Mouse (Mus musculus) hindbrain, postnatal 0 days (tissue): ENCODE results near the gene Zfp148. TPM values are rescaled to one million over a fixed set of nuclear protein-coding genes. Genes with fewer than 3 reads are reported as not detected.

ENCODE experiments used
- ATAC-seq: fragments of 200-750 bp; cut with Nextera tagmentation; 2 replicates; pipeline ENCODE4 v1.8.0; 2017; ENCODE audit warnings: mild to moderate bottlenecking, moderate TSS enrichment, moderate library complexity
- DNase-seq: peaks from one replicate; pipeline ENCODE4 v3.0.0-alpha.2; 2015; ENCODE audit warnings: low spot score
- H3K27ac ChIP-seq: fragments of 300-500 bp; sonication (generic); 2 replicates; pipeline ENCODE4 v1.5.1; 2014; ENCODE audit warnings: mild to moderate bottlenecking
- H3K27me3 ChIP-seq: fragments of 300-500 bp; sonication (generic); 2 replicates; pipeline ENCODE4 v1.6.1; 2014; ENCODE audit warnings: low read length, mixed read lengths; ENCODE audit not compliant: insufficient read depth
- H3K36me3 ChIP-seq: fragments of 300-500 bp; sonication (generic); 2 replicates; pipeline ENCODE4 v1.6.1; 2014; ENCODE audit warnings: low read length, mixed read lengths; ENCODE audit not compliant: insufficient read depth
- H3K4me1 ChIP-seq: fragments of 300-500 bp; sonication (generic); 2 replicates; pipeline ENCODE4 v1.6.1; 2014; ENCODE audit warnings: antibody characterized with exemption, low read length, mixed read lengths; ENCODE audit not compliant: insufficient read depth
- H3K4me2 ChIP-seq: fragments of 300-500 bp; sonication (generic); 2 replicates; pipeline ENCODE4 v1.6.1; 2014; ENCODE audit warnings: low read depth, mild to moderate bottlenecking, low read length, moderate library complexity, mixed read lengths
- H3K4me3 ChIP-seq: fragments of 300-500 bp; sonication (generic); 2 replicates; pipeline ENCODE4 v1.5.1; 2014; ENCODE audit warnings: low read length
- H3K9ac ChIP-seq: fragments of 300-500 bp; sonication (generic); replicated peaks from 2 replicates; pipeline ENCODE4 v1.6.1; 2014; ENCODE audit warnings: mild to moderate bottlenecking, low read length, moderate library complexity, mixed read lengths
- H3K9me3 ChIP-seq: fragments of 300-500 bp; sonication (generic); 2 replicates; pipeline ENCODE4 v1.6.1; 2016; ENCODE audit warnings: low read length, mixed read lengths
- CTCF ChIP-seq: IDR thresholded peaks from 2 replicates; pipeline ENCODE4 v1.5.1; 2016; ENCODE audit warnings: antibody characterized with exemption, control low read depth, low read depth
- WGBS: fragments of 180-500 bp; shearing (Covaris S2); extraction: QIAGEN DNeasy Blood & Tissue Kit; methylation state at CpG from one replicate; pipeline ENCODE4 v1.1.7; 2014; 5-methylcytosine and 5-hydroxymethylcytosine counted together
- polyA plus RNA-seq: library from polyadenylated mRNA; unstranded; fragments of >200 nt; fragmentation: Nextera tagmentation; extraction: Ambion mirVana; gene quantifications from 2 replicates; pipeline ENCODE4 v1.2.1, GENCODE M21; 2015
- total RNA-seq: library from RNA; depleted of rRNA; stranded (reverse); fragments of >200 nt; gene quantifications from 2 replicates; pipeline ENCODE4 v1.2.3, GENCODE M21; 2014

Zfp148 gene
- total and polyA plus RNA-seq, 2 experiments from 2014 or later = 33.6 to 44.4 TPM

DNA sequence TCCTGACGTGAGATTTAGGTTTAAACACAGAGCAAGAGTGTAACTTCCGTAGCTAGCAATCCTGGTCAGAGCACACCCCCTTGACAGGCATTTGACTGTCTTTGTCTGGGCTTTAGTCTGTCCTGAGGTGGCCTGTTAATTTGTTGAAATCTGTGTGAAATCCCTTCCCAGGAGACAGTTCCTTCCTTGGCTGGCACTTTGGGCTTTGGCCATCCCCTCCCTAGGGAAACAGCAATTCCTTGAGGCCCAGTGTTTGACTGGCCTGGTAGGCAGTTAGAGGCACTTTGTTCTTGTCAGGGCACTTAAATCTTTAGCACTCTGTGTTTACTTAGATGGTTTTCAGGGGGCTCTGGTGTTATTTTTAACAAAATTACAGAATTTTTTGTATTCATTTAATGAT is 73.7 kb downstream of the Zfp148 start:
- Histone ChIP-seq H3K4me2 (no peak overlapping the region), H3K9ac (0 out of 2 replicates have a peak overlapping the region, but pooled peaks have one; percentile 13), H3K27ac (no peak overlapping the region), H3K4me1 (0 out of 2 replicates have a peak, but pooled peaks cover 3% of the 10 kb centered on the region), H3K27me3 (no peaks in the 10 kb centered on the region), H3K4me3 (no peak overlapping the region), H3K36me3 (0 out of 2 replicates have a peak, but pooled peaks cover 3% of the 10 kb centered on the region), H3K9me3 (no peaks in the 10 kb centered on the region)
- DNase-seq (peak; percentile 12), ATAC-seq (no peak)
- TF ChIP-seq CTCF = no peak
- WGBS = 50% methylated on average over 2 of the region's 2 CpGs

DNA sequence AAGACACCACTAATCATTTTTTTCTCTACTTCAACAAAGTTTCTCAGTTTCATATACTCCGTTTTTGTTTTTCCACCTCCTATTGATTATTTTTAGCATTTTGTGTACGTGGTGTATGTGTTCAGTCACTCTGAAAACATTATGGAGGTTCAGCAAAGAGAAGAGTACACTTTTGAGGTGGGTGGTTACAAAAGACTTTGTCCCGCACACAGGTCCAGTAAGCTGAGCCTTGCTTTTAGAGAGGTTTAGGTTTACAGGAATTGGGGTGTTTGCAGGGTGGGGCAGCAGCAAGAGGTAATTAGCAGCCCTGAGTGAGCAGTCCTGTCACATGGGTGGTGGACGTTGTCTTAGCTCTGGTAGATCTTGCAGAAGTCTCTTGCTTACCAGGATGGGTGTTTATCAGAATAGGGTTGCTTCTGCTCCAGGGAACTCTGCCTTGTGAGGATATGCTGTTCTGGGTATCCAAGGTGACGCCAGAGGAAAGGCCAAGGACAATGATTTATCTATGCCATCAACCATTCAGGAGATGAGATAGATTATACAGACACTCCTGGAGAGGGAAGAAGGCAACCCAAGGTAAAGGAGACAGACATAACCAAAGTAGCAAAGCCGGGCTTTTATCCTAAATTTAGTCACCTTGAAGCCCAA is 74.8 kb downstream of the Zfp148 start:
- DNase-seq (no peak), ATAC-seq (no peak)
- Histone ChIP-seq H3K4me2 (no peak overlapping the region), H3K4me3 (no peak overlapping the region), H3K9me3 (no peaks in the 10 kb centered on the region), H3K36me3 (0 out of 2 replicates have a peak, but pooled peaks cover 5% of the 10 kb centered on the region), H3K4me1 (0 out of 2 replicates have a peak, but pooled peaks cover 3% of the 10 kb centered on the region), H3K27ac (no peak overlapping the region), H3K27me3 (no peaks in the 10 kb centered on the region), H3K9ac (no peak overlapping the region)
- no peak for TF ChIP-seq CTCF
- 88% methylated on average over 6 of the region's 6 CpGs for WGBS

DNA sequence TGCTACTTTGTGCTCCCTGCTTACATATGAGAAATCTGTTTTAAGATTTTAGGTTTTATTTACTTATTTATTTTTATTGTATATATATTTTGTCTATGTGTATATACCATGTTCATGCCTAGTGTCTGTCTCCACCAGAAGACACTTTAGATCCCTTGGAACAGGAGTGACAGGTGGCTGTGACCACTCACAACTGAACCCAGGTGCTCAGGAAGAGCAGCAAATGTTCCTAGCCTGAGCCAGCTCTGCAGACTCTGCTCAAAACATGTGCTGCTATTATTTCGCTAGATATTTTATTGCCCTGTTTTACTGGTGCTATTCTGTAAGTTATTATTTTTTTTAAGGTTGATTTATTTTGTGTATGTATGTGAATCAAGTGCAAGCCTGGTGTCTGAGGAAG is 78.5 kb downstream of the Zfp148 start:
- H3K9me3 ChIP-seq = no peaks in the 10 kb centered on the region
- H3K27ac ChIP-seq = no peak overlapping the region
- H3K4me2 ChIP-seq = no peak overlapping the region
- no peak for DNase-seq
- H3K27me3 ChIP-seq = no peaks in the 10 kb centered on the region
- 0 out of 2 replicates have a peak, but pooled peaks cover 9% of the 10 kb centered on the region for H3K36me3 ChIP-seq
- no peak for TF ChIP-seq CTCF
- no peak overlapping the region for H3K4me3 ChIP-seq
- no peak for ATAC-seq
- WGBS = 98% methylated on average over 1 of the region's 1 CpGs
- 0 out of 2 replicates have a peak, but pooled peaks cover 3% of the 10 kb centered on the region for H3K4me1 ChIP-seq
- H3K9ac ChIP-seq = no peak overlapping the region

DNA sequence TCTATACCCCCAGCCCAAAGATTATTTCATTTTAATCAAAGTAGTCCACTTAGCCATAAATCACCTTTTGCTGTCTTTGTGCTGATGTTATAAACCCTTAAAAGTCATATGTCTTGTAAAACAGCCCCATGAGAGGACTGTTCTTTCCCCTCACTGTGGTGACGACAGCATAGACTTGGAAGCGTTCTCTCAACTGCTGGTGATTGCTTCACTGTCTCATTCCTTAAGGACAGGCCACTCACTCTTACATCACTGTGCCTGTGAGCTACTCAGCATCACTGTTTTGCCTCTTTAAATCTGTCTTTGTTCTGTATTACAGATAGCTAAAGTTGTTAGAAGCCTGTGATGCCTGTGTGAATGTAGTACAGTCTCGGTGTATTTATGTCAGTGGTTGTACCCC is 80.8 kb downstream of the Zfp148 start:
- WGBS = 72% methylated on average over 3 of the region's 3 CpGs

DNA sequence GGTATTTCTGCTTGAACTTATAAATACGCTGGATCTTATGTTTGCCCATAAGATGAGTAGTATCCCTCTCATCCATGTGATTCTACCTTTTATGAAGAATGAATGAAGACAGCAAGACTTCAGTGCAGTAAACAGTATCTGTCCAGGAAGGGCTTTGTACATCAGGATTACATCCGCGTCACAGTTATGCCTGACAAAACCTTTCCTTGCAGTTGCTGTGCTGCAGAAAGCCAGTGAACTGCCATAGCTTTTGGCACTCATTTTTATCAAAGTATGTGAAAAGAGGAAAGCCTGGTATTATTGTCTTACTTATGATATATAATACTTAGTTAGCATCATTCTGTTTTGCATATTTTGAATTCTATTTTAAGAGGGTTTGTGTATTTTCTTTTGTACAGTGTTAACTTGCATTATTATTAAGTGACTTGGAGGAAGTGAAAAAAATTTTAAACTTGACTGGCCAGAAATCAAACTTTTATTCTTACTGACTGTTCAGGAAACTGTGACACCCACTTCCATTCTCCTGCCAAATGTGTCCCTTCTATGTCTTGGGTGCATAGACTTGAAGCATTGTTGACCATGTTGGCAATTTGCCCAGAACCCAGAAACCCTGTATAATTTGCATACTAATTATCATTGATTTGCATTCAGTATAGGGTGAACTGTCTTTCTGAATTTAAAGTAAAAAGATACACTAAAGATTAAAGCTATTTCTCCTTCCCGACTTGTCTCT is 84.0 kb downstream of the Zfp148 start:
- Histone ChIP-seq H3K27ac (peak overlapping the region; percentile 52), H3K4me3 (no peak overlapping the region), H3K4me2 (no peak overlapping the region), H3K9ac (no peak overlapping the region), H3K36me3 (0 out of 2 replicates have a peak, but pooled peaks cover 8% of the 10 kb centered on the region), H3K27me3 (no peaks in the 10 kb centered on the region), H3K4me1 (peaks cover 3% of the 10 kb centered on the region; the same call in 1 of the 2 replicates), H3K9me3 (no peaks in the 10 kb centered on the region)
- DNase-seq = peak; percentile 87
- WGBS = 54% methylated on average over 4 of the region's 4 CpGs
- ATAC-seq = peak; percentile 71
- no peak for TF ChIP-seq CTCF

More for the DNA sequence above, 80.8 kb downstream of the Zfp148 start:
- H3K27me3 ChIP-seq = no peaks in the 10 kb centered on the region
- H3K27ac ChIP-seq = no peak overlapping the region
- H3K4me1 ChIP-seq = no peaks in the 10 kb centered on the region
- no peak overlapping the region for H3K4me2 ChIP-seq
- H3K4me3 ChIP-seq = no peak overlapping the region
- no peaks in the 10 kb centered on the region for H3K9me3 ChIP-seq
- no peak for TF ChIP-seq CTCF
- 0 out of 2 replicates have a peak, but pooled peaks cover 9% of the 10 kb centered on the region for H3K36me3 ChIP-seq
- no peak for DNase-seq
- no peak for ATAC-seq
- no peak overlapping the region for H3K9ac ChIP-seq

DNA sequence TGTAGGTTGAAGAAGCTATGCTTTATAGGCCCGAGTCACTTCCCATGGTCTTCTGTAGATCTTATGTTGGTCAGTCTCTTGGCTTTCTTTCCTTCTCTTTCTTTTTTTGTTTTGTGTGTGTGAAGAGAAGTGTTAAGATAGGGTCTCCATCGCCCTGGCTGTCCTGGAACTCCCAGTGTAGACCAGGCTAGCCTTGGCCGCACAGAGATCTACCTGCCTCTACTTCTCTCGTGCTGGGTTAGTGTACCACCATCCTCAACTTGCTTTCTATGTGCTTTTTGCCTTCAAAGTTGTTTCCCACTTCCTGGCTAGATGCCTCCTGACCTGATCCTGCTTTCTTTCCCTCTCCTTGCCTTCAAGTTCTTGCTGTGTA is 84.6 kb downstream of the Zfp148 start:
- 0 out of 2 replicates have a peak, but pooled peaks cover 9% of the 10 kb centered on the region for H3K36me3 ChIP-seq
- DNase-seq (no peak), ATAC-seq (no peak)
- H3K27ac ChIP-seq = peak overlapping the region; percentile 52
- H3K4me3 ChIP-seq = no peak overlapping the region
- 47% methylated on average over 4 of the region's 4 CpGs for WGBS
- H3K4me2 ChIP-seq = no peak overlapping the region
- TF ChIP-seq CTCF = no peak
- no peaks in the 10 kb centered on the region for H3K9me3 ChIP-seq
- H3K27me3 ChIP-seq = no peaks in the 10 kb centered on the region
- H3K9ac ChIP-seq = no peak overlapping the region
- peaks cover 3% of the 10 kb centered on the region; the same call in 1 of the 2 replicates for H3K4me1 ChIP-seq

DNA sequence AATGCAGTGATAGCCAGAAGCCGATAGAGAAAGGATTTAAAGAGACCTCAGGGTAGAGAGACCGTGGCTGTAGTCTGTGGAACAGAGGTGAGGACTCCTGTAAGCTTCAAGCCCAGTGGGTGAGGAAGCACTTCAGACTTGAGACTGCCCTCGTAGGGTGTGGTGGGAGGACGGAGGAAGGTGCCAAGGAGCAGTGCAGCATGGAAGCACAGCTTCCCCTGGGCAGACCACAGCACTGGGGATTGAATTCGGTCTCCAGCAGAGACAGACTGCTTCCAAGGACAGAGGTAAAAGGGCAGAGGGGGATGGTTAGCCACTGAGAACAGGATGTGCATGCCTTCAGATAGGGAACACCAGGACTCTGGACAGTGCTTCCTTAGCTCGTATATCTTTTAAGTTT is 86.8 kb downstream of the Zfp148 start:
- no peak overlapping the region for H3K9ac ChIP-seq
- 0 out of 2 replicates have a peak, but pooled peaks cover 7% of the 10 kb centered on the region for H3K36me3 ChIP-seq
- 65% methylated on average over 6 of the region's 6 CpGs for WGBS
- ATAC-seq (no peak), DNase-seq (no peak)
- no peak overlapping the region for H3K4me3 ChIP-seq
- no peaks in the 10 kb centered on the region for H3K9me3 ChIP-seq
- H3K4me1 ChIP-seq = peaks cover 3% of the 10 kb centered on the region; the same call in 1 of the 2 replicates
- TF ChIP-seq CTCF = no peak
- H3K4me2 ChIP-seq = no peak overlapping the region
- no peaks in the 10 kb centered on the region for H3K27me3 ChIP-seq
- H3K27ac ChIP-seq = no peak overlapping the region
